Mouse (Mus musculus): ENCODE measurements at regions not wholly inside any gene's neighbourhood (a gene's known extent, or its start where the extent isn't known, plus 50 kb on each side); places are given as distances from the start of the nearest gene placed in this dataset.

GRCm38 (mm10) chr2:117747136-117747535 is 364.5 kb upstream of the Thbs1 start:
- TF ChIP-seq CTCF (IDR thresholded peaks at IDR 0.05; ENCODE audit: extremely low read depth, insufficient read depth, low read length) = no peak
- TF ChIP-seq POLR2A (IDR thresholded peaks at IDR 0.05; ENCODE audit: extremely low read depth, insufficient read depth, low read length) = no peak
